Mouse (Mus musculus) ES-CJ7 (cell line): Measurements from ENCODE around the gene Tmem43.

Source experiments
- DNase-seq: peaks from one replicate; pipeline ENCODE4 v3.0.0; 2011; ENCODE audit warnings: low read depth, low spot score

Gene Tmem43

DNA sequence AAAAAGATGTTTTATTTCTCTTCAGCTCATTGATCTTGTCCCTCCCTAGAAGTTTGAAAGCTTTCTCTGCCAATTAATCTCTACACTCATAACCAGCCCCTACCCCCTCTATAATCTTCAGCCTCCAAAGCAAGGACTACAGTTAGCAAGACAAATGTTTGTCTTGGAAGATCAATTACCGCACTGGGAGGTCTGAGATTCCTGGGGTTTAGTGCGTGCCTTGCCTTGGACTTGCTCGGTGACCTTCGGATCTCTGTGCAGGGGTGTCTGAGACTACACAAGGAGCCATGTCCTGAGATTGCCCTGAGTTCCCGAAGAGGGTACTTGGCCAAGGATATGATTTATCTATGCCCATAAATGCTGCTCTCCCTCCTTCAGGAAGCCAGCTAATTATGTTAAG lies 59.9 kb downstream of the Tmem43 start:
- DNase-seq: peak; percentile 43

DNA sequence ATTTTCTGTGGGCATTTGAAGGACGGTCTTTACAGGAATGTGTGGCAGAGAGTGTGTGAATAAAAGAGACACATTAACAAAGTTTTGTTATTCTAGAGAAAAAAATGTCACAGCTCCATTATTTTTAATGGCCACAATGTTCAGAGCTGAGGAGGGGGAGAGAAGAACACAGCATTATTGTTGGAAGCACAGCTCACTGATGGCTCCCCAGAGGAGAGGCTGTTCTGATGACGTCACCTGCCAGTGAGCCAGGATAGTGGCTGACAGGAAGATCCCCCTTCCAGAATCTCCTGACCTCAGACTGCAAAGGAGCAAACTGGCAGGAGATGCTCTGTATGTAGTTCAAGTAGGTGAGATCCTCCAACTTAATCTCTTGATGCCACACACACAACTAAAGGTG lies 60.3 kb downstream of the Tmem43 start:
- DNase-seq: no peak

DNA sequence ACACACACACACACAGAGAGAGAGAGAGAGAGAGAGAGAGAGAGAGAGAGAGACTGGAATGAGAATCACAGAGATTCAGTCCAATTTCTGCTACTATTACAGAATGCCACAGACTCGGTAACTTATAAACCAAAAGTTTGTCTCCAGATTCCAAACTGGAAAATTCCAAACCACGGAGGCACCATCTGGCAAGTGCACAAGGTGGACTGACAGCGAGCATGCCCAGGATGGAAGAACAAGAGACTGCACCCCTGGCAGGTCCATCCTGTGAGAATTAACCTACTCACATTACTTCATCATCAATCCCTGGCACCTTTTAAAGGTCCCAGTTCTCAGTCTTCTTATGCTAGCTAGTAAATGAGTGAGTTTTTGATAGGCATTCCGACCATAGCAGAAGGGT lies 60.8 kb downstream of the Tmem43 start:
- no peak for DNase-seq

DNA sequence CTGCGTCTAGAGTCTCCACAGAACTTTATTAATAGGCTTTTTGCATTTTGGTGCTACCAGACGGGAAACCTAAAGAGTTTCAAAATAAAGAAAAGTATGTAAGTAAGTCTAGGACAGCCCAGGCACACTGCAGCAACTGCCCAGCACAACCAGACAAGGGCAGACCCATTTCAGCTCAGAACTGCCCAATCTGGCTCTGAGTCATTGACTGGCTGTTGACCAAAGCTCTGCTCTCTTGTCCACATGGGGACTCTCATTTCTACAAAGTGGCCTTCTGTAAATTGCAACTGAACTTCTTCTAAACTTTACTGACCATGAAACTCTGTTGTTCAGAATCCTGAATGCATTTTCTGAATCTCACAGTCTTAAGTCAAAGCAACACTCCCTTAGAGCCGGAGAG lies 61.7 kb downstream of the Tmem43 start:
- no peak for DNase-seq

DNA sequence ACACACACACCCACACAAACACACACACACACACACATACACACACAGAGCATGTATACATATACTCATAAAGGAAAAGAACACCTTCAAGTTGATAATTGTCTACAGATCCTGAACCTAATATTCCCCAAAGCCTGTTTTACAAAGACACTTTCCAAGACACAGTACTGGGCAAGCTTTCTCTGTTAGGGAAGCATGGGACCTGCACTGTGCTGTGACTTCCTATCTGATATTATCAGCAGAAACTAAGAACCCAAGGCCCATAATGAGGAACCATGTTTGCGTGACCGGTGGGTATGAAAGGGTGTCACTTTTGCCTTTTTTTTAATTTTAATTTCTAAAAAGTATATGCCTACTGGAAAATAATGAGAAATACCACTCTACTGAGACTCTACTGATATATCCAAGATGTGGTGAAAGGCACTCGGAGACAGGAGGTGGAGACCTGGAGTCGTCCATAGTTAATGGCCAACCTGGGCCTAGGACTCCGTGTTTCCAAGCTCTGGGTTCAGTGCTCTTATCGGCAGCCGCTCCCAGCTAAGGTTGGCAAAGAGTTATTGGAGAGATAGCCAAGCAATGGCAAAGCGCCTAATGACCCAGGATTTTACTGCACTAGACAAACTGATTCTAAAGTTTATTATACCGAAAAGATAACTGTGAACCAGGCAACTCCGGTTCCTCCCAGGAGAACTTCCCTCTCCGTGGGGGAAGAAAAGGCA lies 62.7 kb downstream of the Tmem43 start:
- DNase-seq: no peak
